Mouse (Mus musculus): Measurements from ENCODE around the gene Atpif1.
"Not testable (repeated sequence)": the region's sequence is repeated elsewhere in the genome, so short reads cannot be mapped to it uniquely, and the experiment has no call there.

Gene Atpif1

GRCm38 (mm10) chr4:132532981-132533916, at the start of gene Atpif1:
TSS of gene Atpif1 (minus strand) at chr4:132533659.
- peak; percentile 89 to 90 for DNase-seq (ENCODE audit: low spot score in 2 of 2)

- no peak for DNase-seq (ENCODE audit: low spot score in 2 of 2)
Observed at GRCm38 (mm10) chr4:132574809-132575347, 41.4 kb upstream of the Atpif1 start.

DNA sequence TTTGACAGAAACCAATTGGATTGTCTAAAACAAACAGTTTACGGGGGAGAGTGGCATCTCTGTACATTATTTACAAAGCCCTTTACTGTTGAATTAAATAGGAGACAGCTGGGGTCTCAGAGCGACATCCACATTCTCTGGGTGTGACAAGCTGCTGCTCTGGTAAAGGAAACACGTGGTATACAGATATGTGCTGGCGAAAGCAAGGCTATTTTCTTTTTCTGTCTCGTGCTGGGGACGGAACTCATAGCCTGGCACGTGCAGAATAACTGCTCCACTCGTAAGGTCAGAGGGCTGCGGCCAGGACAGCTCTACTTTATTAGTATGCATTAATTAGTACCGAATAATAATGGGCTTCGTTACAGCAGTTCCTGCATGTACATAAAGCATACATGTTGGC, 39.9 kb upstream of the Atpif1 start:
- DNase-seq (ENCODE audit: low spot score in 2 of 2): no peak

- no peak for DNase-seq (ENCODE audit: low spot score in 2 of 2)
Observed at GRCm38 (mm10) chr4:132571190-132571589, 37.7 kb upstream of the Atpif1 start.

DNA sequence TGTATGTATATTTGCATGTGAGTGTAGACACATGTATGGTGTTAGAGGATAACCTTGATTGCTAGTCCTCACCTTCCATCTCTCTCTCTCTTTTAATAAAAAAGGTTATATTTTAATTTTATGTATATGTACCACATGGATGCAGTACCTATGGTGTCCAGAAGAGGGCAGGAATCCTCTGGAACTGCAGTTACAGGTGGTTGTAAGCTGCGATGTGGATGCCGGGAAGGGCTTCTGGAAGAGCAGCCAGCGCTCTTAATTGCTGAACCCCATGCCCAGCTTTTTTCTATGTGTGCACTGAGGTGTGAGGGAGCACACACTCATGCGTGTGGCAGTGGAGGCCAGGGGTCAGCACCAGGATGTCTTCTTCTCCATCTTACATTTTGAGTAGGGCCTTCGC, 35.7 kb upstream of the Atpif1 start:
- no peak for DNase-seq (ENCODE audit: low spot score in 2 of 2)

GRCm38 (mm10) chr4:132567361-132567779, 33.9 kb upstream of the Atpif1 start:
- no peak for DNase-seq (ENCODE audit: low spot score in 2 of 2)

- DNase-seq (ENCODE audit: low spot score in 2 of 2): no peak
Observed at GRCm38 (mm10) chr4:132565089-132565747, 31.8 kb upstream of the Atpif1 start.

- DNase-seq (ENCODE audit: low spot score in 2 of 2): no peak
Observed at GRCm38 (mm10) chr4:132563965-132564364, 30.5 kb upstream of the Atpif1 start, which contains the start of gene Ptafr. TSS of gene Ptafr (plus strand) at chr4:132564067.

- no peak for DNase-seq (ENCODE audit: low spot score in 2 of 2)
Observed at GRCm38 (mm10) chr4:132563261-132563660, 29.8 kb upstream of the Atpif1 start.

DNA sequence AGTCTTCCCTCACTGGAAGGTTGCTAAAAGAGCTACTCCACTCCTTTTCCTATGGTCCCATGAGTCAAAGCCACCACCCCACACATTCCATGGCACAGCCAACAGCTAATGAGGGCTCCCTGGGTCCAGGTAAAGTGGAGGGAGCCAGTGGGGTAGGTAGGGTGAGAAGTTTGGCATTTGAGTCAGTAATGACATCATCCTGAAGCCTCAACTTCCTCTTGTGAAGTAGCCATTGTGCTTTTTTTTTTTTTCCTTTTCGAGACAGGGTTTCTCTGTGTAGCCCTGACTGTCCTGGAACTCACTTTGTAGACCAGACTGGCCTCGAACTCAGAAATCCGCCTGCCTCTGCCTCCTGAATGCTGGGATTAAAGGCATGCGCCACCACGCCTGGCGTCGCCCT, 22.1 kb upstream of the Atpif1 start:
- not testable (repeated sequence) for DNase-seq (ENCODE audit: low spot score in 2 of 2)

GRCm38 (mm10) chr4:132554653-132555052, 21.2 kb upstream of the Atpif1 start:
- DNase-seq (ENCODE audit: low spot score in 2 of 2): no peak

GRCm38 (mm10) chr4:132554221-132554620, 20.8 kb upstream of the Atpif1 start:
- no peak for DNase-seq (ENCODE audit: low spot score in 2 of 2)

- DNase-seq (ENCODE audit: low spot score in 2 of 2): peak; percentile 72 to 82
Observed at GRCm38 (mm10) chr4:132545851-132546250, 12.4 kb upstream of the Atpif1 start.

GRCm38 (mm10) chr4:132542724-132543123, 9.3 kb upstream of the Atpif1 start:
- DNase-seq (ENCODE audit: low spot score in 2 of 2): peak; percentile 52 to 61

DNA sequence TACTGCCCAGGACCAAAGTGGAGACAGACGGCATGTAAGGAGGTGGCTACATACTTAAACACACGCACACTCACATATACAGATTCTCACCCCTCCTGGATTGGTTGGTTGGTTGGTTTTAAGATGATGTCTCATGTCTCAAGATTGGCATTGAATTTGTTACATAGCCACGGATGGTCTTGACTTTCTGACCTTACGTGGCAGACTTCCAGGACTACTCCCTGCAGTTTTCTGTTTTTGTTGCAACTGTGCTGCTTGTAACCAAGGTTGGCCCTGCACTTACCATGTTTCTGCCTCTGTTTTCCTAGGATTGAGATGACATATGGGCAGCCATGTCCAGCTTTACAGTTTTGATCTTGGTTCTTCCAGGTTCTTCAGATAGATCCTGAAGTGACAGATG, 8.0 kb upstream of the Atpif1 start:
- no peak for DNase-seq (ENCODE audit: low spot score in 2 of 2)

- no peak for DNase-seq (ENCODE audit: low spot score in 2 of 2)
Observed at GRCm38 (mm10) chr4:132539481-132539880, 6.0 kb upstream of the Atpif1 start.

DNA sequence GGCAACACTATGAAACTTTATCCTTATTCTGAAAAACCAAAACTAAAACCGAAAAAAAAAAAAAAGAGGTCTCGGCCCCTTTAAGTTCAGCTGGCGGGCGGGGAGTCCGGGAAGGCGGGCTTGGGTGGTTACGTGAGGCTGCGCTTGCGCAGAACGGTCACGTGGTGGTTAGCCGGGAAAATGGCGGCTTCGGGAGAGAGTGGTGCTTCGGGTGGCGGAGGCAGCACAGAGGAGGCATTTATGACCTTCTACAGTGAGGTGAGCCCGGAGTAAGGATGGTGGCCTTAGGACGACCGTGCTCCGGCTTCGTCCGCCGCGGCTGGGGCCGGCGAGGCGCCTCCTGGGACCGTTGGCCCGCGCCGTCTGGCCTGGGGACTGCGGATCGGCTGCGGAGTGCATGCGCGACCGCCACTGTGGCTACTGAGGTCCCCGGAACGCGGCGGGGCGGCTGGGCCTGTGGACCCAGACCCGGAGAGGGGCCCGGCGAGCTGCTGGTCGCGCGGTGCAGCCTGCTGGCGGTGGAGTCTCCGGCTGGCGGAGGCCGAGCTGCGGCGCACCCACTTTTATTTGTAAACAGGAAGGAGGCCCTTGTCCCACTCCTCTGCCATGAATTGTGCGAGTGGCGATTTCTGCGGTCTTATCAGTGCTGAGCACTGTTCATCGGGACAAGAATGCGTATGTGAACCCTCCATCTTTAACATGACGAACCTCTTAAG, 2.1 kb upstream of the Atpif1 start, which contains the start of gene Dnajc8:
Gene Dnajc8 (plus strand): TSS at position 145 of the 716 bp plus-strand sequence.
- peak; percentile 92 to 96 for DNase-seq (ENCODE audit: low spot score in 2 of 2)

- DNase-seq (ENCODE audit: low spot score in 2 of 2): no peak
Observed at GRCm38 (mm10) chr4:132532496-132532895, 963 bp downstream of the Atpif1 start.

GRCm38 (mm10) chr4:132530033-132530804, 3.2 kb downstream of the Atpif1 start:
- no peak for DNase-seq (ENCODE audit: low spot score in 2 of 2)

DNA sequence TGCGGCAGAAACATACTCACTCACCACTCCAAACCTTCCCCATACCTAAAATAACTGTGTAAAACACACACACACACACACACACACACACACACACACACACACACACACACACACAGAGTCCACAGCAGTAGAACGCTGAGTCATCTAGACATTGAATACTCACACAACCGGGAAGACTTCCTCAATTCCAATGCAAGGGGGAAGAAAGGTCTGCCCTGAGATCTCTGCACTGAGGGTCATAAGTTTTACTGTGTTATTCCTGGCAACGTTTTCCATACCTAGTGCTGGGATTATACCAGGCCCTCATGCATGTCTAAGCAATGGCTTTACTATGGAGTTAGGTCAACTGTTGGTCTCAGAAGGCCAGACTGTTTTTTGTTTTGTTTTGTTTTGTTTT, 4.1 kb downstream of the Atpif1 start:
- no peak for DNase-seq (ENCODE audit: low spot score in 2 of 2)
